Mouse (Mus musculus): Measurements from ENCODE around the gene Lnpk.

GRCm38 (mm10) chr2:74559822-74560221 is 19.4 kb downstream of the Lnpk start:
- TF ChIP-seq MYOG (IDR thresholded peaks at IDR 0.05; ENCODE audit: control insufficient read depth, extremely low read depth, insufficient read length) (no peak), CTCF (IDR thresholded peaks at IDR 0.05; ENCODE audit: control insufficient read depth, insufficient read depth, insufficient read length) (no peak), USF1 (IDR thresholded peaks at IDR 0.05; ENCODE audit: low read depth) (no peak), MYOD1 (IDR thresholded peaks at IDR 0.05; ENCODE audit: control insufficient read depth, insufficient read length, low read depth) (no peak), MAX (IDR thresholded peaks at IDR 0.05) (no peak)

Data from C2C12 (cell line).